Comparison of ENCODE assay signal across 11 mouse cellular contexts in the genomic region with DNA sequence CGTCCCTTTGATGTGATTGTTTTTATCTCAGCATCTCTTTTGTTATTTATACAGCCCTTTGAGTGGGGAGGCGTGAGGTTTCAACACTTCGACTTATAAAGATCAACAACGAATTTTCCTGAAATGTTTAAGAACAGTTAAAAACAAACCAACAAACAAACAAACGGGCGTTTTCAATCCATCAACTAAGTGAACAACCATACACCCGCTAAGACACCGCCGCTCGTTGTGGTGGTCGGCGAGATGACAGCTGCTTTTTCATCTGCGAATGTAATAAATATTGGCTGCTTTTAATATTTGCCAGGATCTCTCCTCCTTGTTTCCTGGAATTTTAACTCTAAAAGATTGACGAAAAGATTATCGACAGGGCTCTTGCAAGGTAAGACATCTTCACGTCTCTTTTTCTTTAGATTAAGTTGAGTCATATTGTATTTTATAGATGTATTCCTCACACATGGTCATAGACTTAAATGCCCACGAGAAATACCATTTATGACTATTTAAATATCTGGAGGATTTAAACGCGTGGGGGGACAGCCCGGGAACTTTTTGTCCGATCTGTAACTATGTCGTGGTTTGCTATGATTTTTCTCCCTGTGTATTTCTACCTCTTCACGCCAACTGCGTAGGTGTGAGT. TPM values are rescaled to one million over a fixed set of nuclear protein-coding genes. Genes with fewer than 3 reads are reported as not detected.
DNase-seq lines count a peak whose midpoint lies in the region; ATAC-seq and TF ChIP-seq lines count a peak whose summit lies in the region.
"Had no signal": no experiment of that assay in that cellular context is flagged by ENCODE, and none has a peak within 500 bp of the region (broad histone marks: within the 10 kb centered on the region; RNA-seq: fewer than 3 reads in every experiment).

No protein-coding gene starts in this region.

- TF ChIP-seq CTCF in heart, postnatal 0 days (IDR thresholded peaks at IDR 0.05; ENCODE audit: low read depth), result no peak

- no peak for TF ChIP-seq EP300 in heart, postnatal 0 days (IDR thresholded peaks at IDR 0.05; ENCODE audit: low read depth)

- no peak for DNase-seq in heart, postnatal 0 days (ENCODE audit: low spot score)
- DNase-seq in heart, adult 8-10 months (ENCODE audit: low spot score), result no peak
- DNase-seq in hindbrain, embryonic 11.5 days (ENCODE audit: low spot score), result peak; percentile 51
- no peak for DNase-seq in left cerebral cortex, postnatal 14 days (ENCODE audit: low spot score in 2 of 2)
- DNase-seq in gastrocnemius, adult 8-10 months (ENCODE audit: low spot score in 2 of 2), result no peak
- DNase-seq in left cerebral cortex, adult 11 months (ENCODE audit: low spot score), result no peak

- H3K4me2 ChIP-seq in heart, postnatal 0 days (ENCODE audit: low read depth, low read length), result peak overlapping the region; percentile 56
- H3K4me2 ChIP-seq in embryonic facial prominence, embryonic 12.5 days (replicated peaks), result peak overlapping the region; percentile 54; the same call in 1 of the 2 replicates
- H3K4me2 ChIP-seq in hindbrain, embryonic 11.5 days (replicated peaks; ENCODE audit: low read depth, low read length), result peak overlapping the region; percentile 59; the same call in 1 of the 2 replicates
- H3K4me2 ChIP-seq in midbrain, embryonic 13.5 days (replicated peaks), result peak overlapping the region; percentile 75

- H3K4me3 ChIP-seq in heart, postnatal 0 days (ENCODE audit: low read depth, low read length), result peak overlapping the region; percentile 40
- H3K4me3 ChIP-seq in embryonic facial prominence, embryonic 12.5 days, result peak overlapping the region; percentile 34
- H3K4me3 ChIP-seq in hindbrain, embryonic 11.5 days (ENCODE audit: low read depth, low read length), result peak overlapping the region; percentile 57
- peak overlapping the region; percentile 58 for H3K4me3 ChIP-seq in midbrain, embryonic 13.5 days (replicated peaks)

- H3K27me3 ChIP-seq in heart, postnatal 0 days (ENCODE audit: control insufficient read depth, insufficient read depth, low read length), result peaks cover 80% of the 10 kb centered on the region
- H3K27me3 ChIP-seq in embryonic facial prominence, embryonic 12.5 days, result peaks cover 56% of the 10 kb centered on the region
- H3K27me3 ChIP-seq in hindbrain, embryonic 11.5 days (ENCODE audit: control insufficient read depth, insufficient read depth, low read length), result peaks cover 22% of the 10 kb centered on the region
- H3K27me3 ChIP-seq in midbrain, embryonic 13.5 days, result peaks cover 48% of the 10 kb centered on the region

- ATAC-seq in heart, postnatal 0 days (ENCODE audit: insufficient read depth, low read depth), result no peak
- ATAC-seq in embryonic facial prominence, embryonic 12.5 days (ENCODE audit: insufficient number of reproducible peaks, insufficient read depth, low FRiP score, low TSS enrichment), result no peak
- no peak for ATAC-seq in hindbrain, embryonic 11.5 days (ENCODE audit: low FRiP score)
- ATAC-seq in midbrain, embryonic 13.5 days, result no peak

- H3K9me3 ChIP-seq in heart, postnatal 0 days (replicated peaks; ENCODE audit: control insufficient read depth, low read length), result no peaks in the 10 kb centered on the region
- no peaks in the 10 kb centered on the region for H3K9me3 ChIP-seq in embryonic facial prominence, embryonic 12.5 days
- H3K9me3 ChIP-seq in hindbrain, embryonic 11.5 days (ENCODE audit: control insufficient read depth, low read length), result no peaks in the 10 kb centered on the region
- no peaks in the 10 kb centered on the region for H3K9me3 ChIP-seq in midbrain, embryonic 13.5 days

- H3K36me3 ChIP-seq in heart, postnatal 0 days (replicated peaks; ENCODE audit: control insufficient read depth, insufficient read depth, low read length), result no peaks in the 10 kb centered on the region
- H3K36me3 ChIP-seq in embryonic facial prominence, embryonic 12.5 days, result no peaks in the 10 kb centered on the region
- H3K36me3 ChIP-seq in hindbrain, embryonic 11.5 days (ENCODE audit: control insufficient read depth, insufficient read depth, low read length), result no peaks in the 10 kb centered on the region
- no peaks in the 10 kb centered on the region for H3K36me3 ChIP-seq in midbrain, embryonic 13.5 days

- H3K27ac ChIP-seq in heart, postnatal 0 days (ENCODE audit: low read depth), result no peak overlapping the region
- H3K27ac ChIP-seq in embryonic facial prominence, embryonic 12.5 days, result no peak overlapping the region
- peak overlapping the region; percentile 99 for H3K27ac ChIP-seq in hindbrain, embryonic 11.5 days (ENCODE audit: low read depth, low read length)
- peak overlapping the region; percentile 98 for H3K27ac ChIP-seq in midbrain, embryonic 13.5 days

- WGBS in heart, postnatal 0 days, result 6% methylated on average over 24 of the region's 24 CpGs
- 2% methylated on average over 24 of the region's 24 CpGs for WGBS in embryonic facial prominence, embryonic 12.5 days
- WGBS in hindbrain, embryonic 11.5 days, result 4% methylated on average over 24 of the region's 24 CpGs
- 4% methylated on average over 24 of the region's 24 CpGs for WGBS in midbrain, embryonic 13.5 days

- H3K4me1 ChIP-seq in heart, postnatal 0 days (ENCODE audit: control insufficient read depth, insufficient read depth), result peaks cover 8% of the 10 kb centered on the region; the same call in 1 of the 2 replicates
- peaks cover 21% of the 10 kb centered on the region for H3K4me1 ChIP-seq in embryonic facial prominence, embryonic 12.5 days
- H3K4me1 ChIP-seq in hindbrain, embryonic 11.5 days (replicated peaks; ENCODE audit: control insufficient read depth, insufficient read depth, low read length), result no peaks in the 10 kb centered on the region; the same call in 1 of the 2 replicates
- peaks cover 28% of the 10 kb centered on the region for H3K4me1 ChIP-seq in midbrain, embryonic 13.5 days (replicated peaks)

- intact Hi-C loops in left cerebral cortex, postnatal 14 days (cut with DNase I), result no loop called here

- no peak overlapping the region for H3K9ac ChIP-seq in heart, postnatal 0 days (replicated peaks; ENCODE audit: low read depth, low read length)
- peak overlapping the region; percentile 41; the same call in 1 of the 2 replicates for H3K9ac ChIP-seq in embryonic facial prominence, embryonic 12.5 days
- peak overlapping the region; percentile 92 for H3K9ac ChIP-seq in hindbrain, embryonic 11.5 days (ENCODE audit: low read depth, low read length)
- H3K9ac ChIP-seq in midbrain, embryonic 13.5 days (replicated peaks), result peak overlapping the region; percentile 94

RNA-seq across cellular contexts. Expression of gene Nhlh2, which starts 0.9 kb away (rescaled TPM):
- not detected in 2 replicates for total RNA-seq in heart, postnatal 0 days (2014; rRNA removed; ENCODE audit: low replicate concordance)
- not detected in 2 replicates for polyA plus RNA-seq in heart, postnatal 0 days (2015; fragmentation: Nextera tagmentation; extraction: Ambion mirVana)
- not detected for total RNA-seq in heart, adult 8-10 months (2022)
- polyA plus RNA-seq in embryonic facial prominence, embryonic 12.5 days (2016; fragmentation: Nextera tagmentation; extraction: Ambion mirVana), result 15.0 and 16.1 TPM in 2 replicates
- 173 and 196 TPM in 2 replicates for polyA plus RNA-seq in hindbrain, embryonic 11.5 days (2014; fragmentation: Nextera tagmentation; extraction: Ambion mirVana)
- polyA plus RNA-seq in midbrain, embryonic 13.5 days (2015; fragmentation: Nextera tagmentation; extraction: Ambion mirVana), result 86.9 and 98.1 TPM in 2 replicates
- total RNA-seq in left cerebral cortex, postnatal 14 days (2021), result under 1 TPM; 0.22 to 0.51 TPM
- total RNA-seq in gastrocnemius, adult 8-10 months (2022), result not detected
- total RNA-seq: ES-E14; gastrocnemius, postnatal 4 days had no signal
- polyA plus RNA-seq: spleen, adult 2 months had no signal

Comparison
In these comparisons a context has a peak if more than half of its experiments do, and no peak if none do; other contexts are left out.
1. H3K27ac ChIP-seq: peak in hindbrain, embryonic 11.5 days (single experiment) and midbrain, embryonic 13.5 days (single experiment); none in heart, postnatal 0 days (single experiment) and embryonic facial prominence, embryonic 12.5 days (single experiment).
2. Peak in every context shown above with its lines, with median percentiles within 50 percentile points of each other: H3K4me2 ChIP-seq and H3K4me3 ChIP-seq.